Mouse (Mus musculus) urinary bladder, adult 18-20 months (tissue): ENCODE data around the gene Retreg3.
A peak's percentile ranks its signal among the peaks of the same experiment; 100 is the strongest.
"Not testable (repeated sequence)": the region's sequence is repeated elsewhere in the genome, so short reads cannot be mapped to it uniquely, and the experiment has no call there.

Experiments
- DNase-seq, 2 experiments: peaks; one replicate each; pipeline ENCODE4 v3.0.0; 2022; ENCODE audit warnings: low spot score in 2 of 2, mixed read lengths in 2 of 2

Retreg3 gene

GRCm38 (mm10) chr11:101148751-101149150, 29.1 kb upstream of the Retreg3 start:
- no peak for DNase-seq

GRCm38 (mm10) chr11:101146377-101146776, 26.7 kb upstream of the Retreg3 start:
- DNase-seq: no peak

GRCm38 (mm10) chr11:101143338-101144225, 23.9 kb upstream of the Retreg3 start:
- no peak for DNase-seq

GRCm38 (mm10) chr11:101142215-101142967, 22.7 kb upstream of the Retreg3 start:
- no peak for DNase-seq

GRCm38 (mm10) chr11:101141088-101141487, 21.4 kb upstream of the Retreg3 start:
- DNase-seq: no peak

GRCm38 (mm10) chr11:101140164-101140819, 20.6 kb upstream of the Retreg3 start:
- peak in 1 of 2 experiments; percentile 38 for DNase-seq

GRCm38 (mm10) chr11:101138536-101139181, 19.0 kb upstream of the Retreg3 start:
- peak; percentile 55 for DNase-seq

GRCm38 (mm10) chr11:101137000-101137399, 17.3 kb upstream of the Retreg3 start:
- no peak for DNase-seq

GRCm38 (mm10) chr11:101134217-101134865, 14.6 kb upstream of the Retreg3 start:
- DNase-seq: no peak

GRCm38 (mm10) chr11:101133037-101133436, 13.3 kb upstream of the Retreg3 start:
- DNase-seq: no peak

- no peak for DNase-seq
Observed at GRCm38 (mm10) chr11:101131701-101132100, 12.0 kb upstream of the Retreg3 start.

- DNase-seq: no peak
Observed at GRCm38 (mm10) chr11:101131187-101131586, 11.5 kb upstream of the Retreg3 start.

GRCm38 (mm10) chr11:101130056-101130756, 10.5 kb upstream of the Retreg3 start:
- no peak for DNase-seq

GRCm38 (mm10) chr11:101128996-101129577, 9.4 kb upstream of the Retreg3 start:
- DNase-seq: no peak

GRCm38 (mm10) chr11:101127075-101127474, 7.4 kb upstream of the Retreg3 start:
- no peak for DNase-seq

GRCm38 (mm10) chr11:101125008-101125407, 5.3 kb upstream of the Retreg3 start:
- not testable (repeated sequence) for DNase-seq

- DNase-seq: not testable (repeated sequence)
Observed at GRCm38 (mm10) chr11:101124494-101124893, 4.8 kb upstream of the Retreg3 start.

- DNase-seq: no peak
Observed at GRCm38 (mm10) chr11:101120545-101121188, 974 bp upstream of the Retreg3 start.

- DNase-seq: no peak
Observed at GRCm38 (mm10) chr11:101119131-101119760, 447 bp downstream of the Retreg3 start.
